Mouse (Mus musculus) stomach, embryonic 15.5 days (tissue): ENCODE data around the gene Ets2. TPM values are rescaled to one million over a fixed set of nuclear protein-coding genes. Genes with fewer than 3 reads are reported as not detected.

ENCODE experiments used
- polyA plus RNA-seq: library from polyadenylated mRNA; unstranded; fragments of >200 nt; fragmentation: Nextera tagmentation; extraction: Ambion mirVana; gene quantifications from 2 replicates; pipeline ENCODE4 v1.2.1, GENCODE M21; 2015

The Ets2 gene
- polyA plus RNA-seq, 1 experiment from 2014 or later: 59.2 TPM

Other genes with a start within 250 kb of the Ets2 start
- gene Erg, start 115.5 kb upstream of the Ets2 start, polyA plus RNA-seq: 4.6 and 6.0 TPM in 2 replicates